Mouse (Mus musculus) spleen, postnatal 10 days (tissue): ENCODE measurements around the gene Dnaja4.
"Not testable (repeated sequence)": the region's sequence is repeated elsewhere in the genome, so short reads cannot be mapped to it uniquely, and the experiment has no call there.

Source experiments
- DNase-seq, 2 experiments: peaks; one replicate each; pipeline ENCODE4 v3.0.0; 2021 to 2022; ENCODE audit warnings: low spot score in 2 of 2

The Dnaja4 gene

DNA sequence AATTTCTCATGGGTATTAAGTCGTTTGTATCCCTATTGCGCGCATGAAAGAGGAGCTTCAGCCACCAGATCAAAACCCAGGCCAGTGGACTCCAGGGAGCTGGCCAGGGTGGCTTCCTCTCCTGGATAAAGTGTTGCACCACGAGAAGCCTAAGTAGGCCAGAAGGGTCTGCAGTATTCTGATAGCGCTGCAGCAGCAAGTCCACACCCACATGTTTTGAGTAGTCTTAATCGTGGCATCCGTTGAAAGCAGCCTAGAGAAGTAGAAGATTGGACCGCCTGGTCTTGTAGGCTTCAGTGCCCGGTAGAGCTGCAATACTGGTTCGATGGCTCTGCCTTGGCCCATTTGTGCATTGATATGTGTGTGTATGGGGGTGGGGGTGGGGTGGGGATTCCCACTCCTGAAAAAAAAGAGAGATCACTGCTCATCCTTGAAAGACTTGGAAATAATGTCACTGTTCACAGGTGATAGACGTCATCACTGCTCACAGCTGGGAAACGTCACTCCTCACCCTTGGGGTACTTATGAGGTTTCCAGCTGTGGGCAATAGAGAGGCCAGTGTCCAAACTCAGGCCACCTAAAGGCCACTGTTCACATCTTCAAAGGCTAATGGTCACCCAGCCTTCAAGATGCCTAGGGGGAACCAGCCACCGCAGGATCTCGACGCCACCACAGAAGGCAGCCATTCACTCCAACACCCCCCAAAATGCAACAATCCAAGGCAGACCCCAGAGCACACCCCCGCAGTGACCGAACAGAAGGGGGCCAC is at the start of gene Dnaja4:
Gene Dnaja4 (plus strand): TSS at position 556 of the 769 bp plus-strand sequence.
- peak; percentile 63 to 75 for DNase-seq

- no peak for DNase-seq
These were observed 49.3 kb upstream of the Dnaja4 start for GRCm38 (mm10) chr9:54649360-54649759.

GRCm38 (mm10) chr9:54652778-54653177 is 45.9 kb upstream of the Dnaja4 start:
- DNase-seq: no peak

DNA sequence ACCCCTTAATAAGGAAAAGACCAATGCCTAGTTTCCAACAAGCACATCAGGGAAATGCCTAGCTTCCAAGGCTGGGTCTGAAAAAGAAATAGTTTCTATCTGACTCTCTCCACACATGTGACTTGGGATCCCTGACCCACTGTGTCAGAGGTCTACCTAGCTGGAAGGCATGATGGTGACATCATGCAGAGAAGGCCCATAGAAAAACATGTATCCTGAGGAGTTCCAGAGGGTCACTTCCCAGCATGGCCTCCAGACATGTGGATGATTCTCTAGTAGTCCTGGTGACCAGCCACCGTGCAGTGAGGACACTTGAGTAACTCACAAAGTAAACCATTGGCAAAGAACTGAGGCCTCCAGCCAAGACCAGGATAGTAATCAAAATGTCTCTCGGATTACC is 42.8 kb upstream of the Dnaja4 start:
- DNase-seq: no peak

DNA sequence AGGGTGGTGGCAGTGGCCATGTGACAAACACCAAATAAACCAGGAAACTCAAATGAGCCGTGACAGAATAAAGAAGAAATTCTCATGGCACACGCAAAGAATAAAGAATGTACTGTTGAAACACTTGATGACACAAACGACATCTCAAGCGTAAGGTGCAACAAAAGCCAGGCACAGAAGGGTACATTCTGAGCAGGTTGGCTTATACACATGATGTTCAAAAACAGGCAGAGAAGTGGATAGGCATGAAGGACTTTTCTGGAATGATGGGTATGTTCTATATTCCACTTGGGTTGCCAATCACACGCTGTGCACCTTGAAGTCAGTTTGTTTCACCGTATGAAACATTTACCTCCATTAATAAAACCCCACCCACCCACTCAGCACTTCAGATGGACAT is 42.3 kb upstream of the Dnaja4 start:
- DNase-seq: no peak

DNA sequence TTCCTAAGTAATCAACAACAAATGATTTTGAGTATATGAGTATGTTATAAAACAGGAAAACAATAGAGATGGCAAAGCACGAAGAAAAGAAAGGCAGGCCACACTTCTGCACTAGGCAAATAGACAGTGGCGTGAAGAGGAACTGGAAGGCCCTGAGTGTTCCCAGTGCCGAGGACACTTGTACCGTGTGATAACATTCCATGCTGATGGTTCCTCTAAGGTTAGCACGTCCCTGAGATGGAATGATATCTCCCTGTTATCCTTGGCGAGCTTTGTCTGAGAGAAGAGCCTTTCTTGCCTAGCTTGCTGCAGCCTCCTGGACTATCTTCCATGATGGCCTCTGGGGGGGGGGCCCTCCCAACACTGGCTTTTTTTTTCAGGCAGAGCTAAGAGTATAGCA is 39.9 kb upstream of the Dnaja4 start:
- DNase-seq: no peak

- no peak for DNase-seq
These were observed 36.9 kb upstream of the Dnaja4 start, which contains the start of gene Acsbg1 for GRCm38 (mm10) chr9:54661605-54662377. Gene Acsbg1, minus strand, starts transcription at chr9:54661870.

DNA sequence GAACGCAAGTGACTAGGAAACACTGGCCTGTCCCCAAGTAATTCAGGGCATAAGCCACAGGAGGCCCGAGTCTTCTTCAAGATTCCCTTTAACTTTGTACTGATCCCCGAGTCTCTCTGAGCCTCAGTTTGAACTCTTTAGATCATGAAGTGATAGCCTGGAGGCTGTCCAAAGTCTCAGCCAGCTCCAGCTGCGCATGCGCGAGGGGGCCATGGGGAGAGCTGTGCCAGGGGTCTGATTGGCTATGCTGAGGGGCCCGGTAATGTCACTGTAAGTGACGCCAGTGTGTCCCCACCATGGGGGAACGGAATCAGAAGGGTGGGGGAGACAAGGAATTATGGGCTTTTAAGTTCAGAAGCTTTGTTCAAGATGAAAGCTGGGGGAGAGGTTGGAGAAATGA is 34.3 kb upstream of the Dnaja4 start:
- DNase-seq: no peak

DNA sequence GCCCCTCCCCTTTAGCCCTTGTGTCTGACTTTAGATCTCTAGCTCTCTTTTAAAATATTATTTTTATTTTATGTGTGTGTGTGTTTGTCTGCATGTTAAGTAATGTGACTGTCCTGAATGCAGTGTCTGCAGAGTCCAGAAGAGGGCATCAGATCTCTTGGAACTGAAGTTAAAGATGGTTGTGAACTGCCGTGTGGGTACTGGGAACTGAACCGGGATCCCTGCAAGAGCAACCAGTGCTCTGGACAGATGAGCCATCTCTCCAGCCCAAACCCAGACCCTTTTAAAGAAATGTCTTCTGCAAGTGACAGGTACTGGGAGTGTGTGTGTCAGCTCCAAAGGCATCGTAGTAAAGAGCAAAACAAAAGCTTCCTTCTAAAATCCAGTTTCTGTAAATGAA is 32.6 kb upstream of the Dnaja4 start:
- DNase-seq: no peak

- no peak for DNase-seq
These were observed 30.2 kb upstream of the Dnaja4 start for GRCm38 (mm10) chr9:54668455-54668854.

DNA sequence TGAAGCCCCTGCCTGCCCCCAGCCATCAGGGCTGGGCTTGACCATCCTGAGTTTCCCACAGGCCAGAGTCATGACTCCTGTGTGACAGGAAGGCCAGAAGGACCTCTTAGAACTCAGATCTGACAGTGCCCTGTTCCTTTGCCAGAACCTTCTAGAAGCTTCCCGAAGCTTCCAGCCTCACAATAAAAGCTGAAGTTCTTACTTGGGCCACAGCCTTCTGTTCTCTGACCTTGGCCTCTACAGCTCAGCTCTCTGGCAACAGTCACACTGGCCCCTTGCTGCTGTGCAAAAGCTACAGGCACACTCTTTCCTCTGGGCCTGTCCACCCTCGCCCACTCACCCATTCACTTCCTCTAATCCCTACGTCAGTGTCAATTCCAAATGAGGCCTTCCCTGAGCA is 26.7 kb upstream of the Dnaja4 start:
- no peak for DNase-seq

DNA sequence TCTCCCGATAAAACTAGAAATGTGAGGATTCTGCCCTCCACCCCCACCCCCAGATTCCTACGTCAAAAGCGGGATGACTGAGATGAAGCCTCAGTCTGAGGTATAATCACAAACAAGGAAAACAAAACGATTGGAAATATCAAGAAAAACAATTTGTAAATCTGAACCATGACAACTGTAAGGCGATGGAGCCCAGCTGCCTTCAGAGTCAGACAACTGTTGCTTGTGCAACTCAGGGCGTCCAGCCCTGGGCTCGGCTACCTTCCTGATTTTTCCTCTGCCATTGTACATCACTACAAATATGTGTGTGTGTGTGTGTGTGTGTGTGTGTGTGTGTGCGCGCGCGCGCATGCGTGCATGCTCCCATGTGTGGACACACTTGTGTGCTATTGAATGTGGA is 24.8 kb upstream of the Dnaja4 start:
- no peak for DNase-seq

DNA sequence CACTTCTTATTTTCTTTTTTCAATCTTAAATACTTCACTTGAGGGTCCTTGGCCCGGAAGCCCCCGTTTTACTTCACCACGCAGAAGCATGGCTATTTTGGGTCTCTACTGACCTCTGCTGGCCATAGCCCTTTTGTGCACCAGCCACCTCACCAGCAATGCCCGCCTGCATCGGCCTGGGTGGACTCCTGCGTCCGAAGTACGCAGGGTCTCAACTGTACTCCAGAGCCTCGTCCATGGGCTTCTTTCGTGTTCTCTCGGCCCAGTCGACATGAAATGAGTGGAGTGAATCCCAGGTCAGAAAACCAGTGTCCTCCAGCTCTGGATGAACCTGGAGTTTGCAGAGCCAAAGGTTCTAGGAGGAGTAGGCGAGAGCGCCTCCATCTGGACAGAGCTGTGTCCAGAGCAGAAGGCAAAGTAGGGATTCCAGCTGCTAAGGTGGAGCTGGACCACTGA is 22.1 kb upstream of the Dnaja4 start:
- DNase-seq: peak; percentile 70 to 77

DNA sequence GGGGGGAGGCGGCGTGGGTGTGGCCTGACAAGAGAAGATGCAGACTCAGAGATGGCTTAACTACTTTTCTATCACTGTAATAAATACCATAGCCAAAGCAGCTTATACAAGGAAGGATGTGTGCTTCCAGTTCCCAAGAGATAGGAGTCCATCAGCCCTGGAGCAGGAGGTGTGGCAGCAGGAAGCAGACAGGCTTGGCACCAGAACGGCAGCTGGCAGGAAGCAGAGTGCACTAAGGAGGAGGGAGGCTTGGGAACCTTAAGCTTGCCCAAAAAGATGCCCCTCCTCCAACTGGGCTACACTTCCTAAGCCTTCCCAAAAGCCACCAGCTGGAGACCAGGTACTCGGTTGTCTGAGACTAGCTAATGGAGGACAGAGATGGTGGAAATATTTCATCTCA is 15.8 kb upstream of the Dnaja4 start:
- DNase-seq: no peak

DNA sequence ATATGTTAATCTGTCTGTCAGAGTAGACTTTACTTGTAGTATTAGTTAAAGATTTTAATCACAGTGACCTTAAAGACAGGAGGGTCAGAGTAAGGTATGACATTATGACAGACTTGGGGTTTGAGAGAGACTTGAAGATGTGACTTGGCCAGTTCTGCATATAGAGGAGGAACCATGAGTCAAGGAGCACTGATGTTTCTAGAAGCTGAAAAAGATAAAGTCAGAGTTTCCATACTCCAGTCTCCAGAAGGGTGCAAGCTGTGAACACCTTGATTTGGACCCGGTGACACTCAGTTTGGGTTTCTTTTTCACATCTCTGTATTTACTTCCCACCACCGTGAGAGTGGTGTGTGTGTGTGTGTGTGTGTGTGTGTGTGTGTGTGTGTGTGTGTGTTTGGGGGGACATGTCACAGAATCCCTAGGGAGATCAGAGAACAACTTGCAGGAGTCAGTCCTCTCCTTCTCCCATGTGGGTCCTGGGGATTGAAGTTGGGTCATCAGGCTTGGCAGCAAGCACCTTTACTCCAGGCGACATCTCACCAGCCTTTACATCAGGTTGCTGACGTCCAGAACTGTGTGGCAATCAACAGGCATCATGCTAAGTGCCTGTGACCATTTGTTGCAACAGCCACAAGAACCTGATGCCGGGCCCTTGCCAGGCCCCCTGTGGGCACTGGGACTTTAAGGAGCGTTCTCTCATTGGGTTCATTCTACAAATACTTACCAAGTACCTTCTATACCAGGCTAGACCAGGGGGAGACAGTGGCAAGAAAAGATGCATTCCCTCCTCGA is 14.7 kb upstream of the Dnaja4 start:
- DNase-seq: no peak

DNA sequence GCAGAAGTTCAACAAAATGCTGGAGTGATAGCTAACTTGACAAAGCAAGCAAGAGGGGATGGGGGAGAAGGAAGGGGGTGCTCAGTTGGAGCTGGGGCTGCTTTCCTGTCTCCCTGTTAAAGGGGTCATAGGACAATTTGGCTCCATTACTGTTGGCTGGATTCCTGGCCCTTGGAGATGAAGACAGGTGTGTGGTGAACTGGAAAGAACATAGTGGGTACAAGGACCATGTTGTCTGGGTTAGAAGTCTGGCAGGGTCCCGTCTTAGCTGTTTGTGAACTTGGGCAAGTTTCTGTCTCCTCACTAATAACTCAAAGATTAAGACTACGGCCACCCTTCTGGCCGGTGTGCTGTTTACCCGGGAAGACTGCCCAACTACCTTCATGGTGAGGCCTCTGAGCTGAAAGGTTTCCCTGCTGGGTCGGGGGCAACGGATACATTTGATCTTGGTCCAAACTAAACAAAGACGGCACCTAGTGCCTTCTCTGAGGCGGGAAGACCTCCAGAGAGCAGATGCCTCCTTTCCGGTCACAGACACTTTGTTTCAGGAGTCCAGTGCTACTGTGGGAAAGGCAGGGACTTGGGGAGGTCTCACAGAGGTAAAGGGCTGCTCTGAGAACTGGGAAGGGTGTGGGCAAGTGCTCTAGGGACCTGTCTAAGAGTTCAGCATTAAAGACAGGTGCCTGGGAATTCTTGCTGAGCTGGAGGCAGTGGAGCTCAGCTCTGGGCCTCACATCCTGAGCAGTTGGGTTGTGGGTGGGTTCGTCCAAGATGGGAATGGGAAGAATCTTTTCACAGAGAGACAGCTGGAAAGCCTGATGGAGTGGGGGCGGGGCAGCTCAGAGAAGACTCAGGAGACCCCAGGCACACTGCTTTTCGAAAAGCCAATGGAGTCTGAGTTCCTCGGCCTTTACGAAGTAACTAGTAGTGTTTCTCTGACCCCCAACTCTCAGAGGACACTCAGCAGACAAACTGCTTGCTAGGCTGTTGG is 11.1 kb upstream of the Dnaja4 start:
- DNase-seq: no peak

GRCm38 (mm10) chr9:54689446-54689845 is 9.2 kb upstream of the Dnaja4 start:
- no peak for DNase-seq

DNA sequence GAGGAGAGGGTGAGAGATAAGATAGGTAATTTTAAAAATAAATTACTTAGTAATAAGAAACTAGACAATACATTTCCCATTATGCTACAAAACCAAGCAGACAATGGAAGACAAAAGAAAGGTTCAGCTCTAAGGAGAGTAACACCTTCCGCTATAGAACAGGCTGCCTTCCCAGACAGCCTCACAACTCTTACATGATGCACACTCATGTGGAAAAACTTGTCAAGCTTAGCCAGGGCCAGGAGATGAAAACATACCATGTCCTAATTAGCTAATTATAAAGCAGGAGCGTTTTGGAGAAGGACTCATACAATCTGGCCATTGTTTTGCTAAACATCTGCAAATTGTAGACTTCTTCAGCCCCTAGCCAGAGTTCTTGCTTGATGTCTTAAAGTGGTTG is 8.0 kb upstream of the Dnaja4 start:
- DNase-seq: not testable (repeated sequence)

DNA sequence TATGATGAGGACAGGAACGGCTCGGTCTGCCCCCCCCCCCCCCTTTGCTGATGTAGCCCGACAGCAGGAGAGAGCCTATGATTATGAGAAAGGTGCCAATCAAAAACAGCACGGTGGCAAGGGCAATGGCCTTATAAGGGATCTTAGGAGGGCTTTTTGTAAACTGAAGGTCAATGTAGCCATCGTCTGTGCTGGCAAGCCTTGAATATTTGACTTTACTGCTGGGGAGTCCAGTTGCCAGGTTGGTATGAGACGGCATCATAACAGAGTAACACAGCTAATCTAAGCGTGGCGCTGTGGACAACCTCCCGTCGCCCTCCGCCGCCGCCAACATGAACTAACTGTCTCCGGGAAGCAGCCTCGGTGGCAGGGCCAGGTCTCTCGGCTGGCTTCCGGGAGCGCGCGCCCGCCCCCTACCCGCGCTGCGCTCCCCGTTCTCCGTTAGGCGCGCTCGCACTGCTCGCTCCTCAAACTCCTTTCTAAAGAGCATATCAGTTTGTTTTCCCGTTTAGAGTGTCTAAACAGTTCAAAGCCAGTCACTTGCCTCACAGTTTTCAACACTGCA is 7.3 kb upstream of the Dnaja4 start:
- DNase-seq: peak in 1 of 2 experiments; percentile 42

DNA sequence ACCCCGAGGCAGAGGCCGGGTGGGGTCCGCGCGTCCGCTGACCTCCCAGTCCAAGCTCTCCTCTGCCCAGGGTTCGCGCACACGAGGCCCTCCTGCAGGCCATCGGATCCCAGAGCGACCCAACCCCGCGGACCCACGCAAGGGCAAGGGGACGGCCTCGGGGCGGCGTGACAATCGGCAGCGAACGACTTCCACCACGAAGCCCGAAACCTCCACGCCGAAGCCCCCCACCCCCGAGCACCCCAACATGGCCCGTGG is 343 bp downstream of the Dnaja4 start:
- no peak for DNase-seq
